Mouse (Mus musculus): ENCODE measurements around the gene Cnot10. TPM values are rescaled to one million over a fixed set of nuclear protein-coding genes. Genes with fewer than 3 reads are reported as not detected.
"Not testable (repeated sequence)": the region's sequence is repeated elsewhere in the genome, so short reads cannot be mapped to it uniquely, and the experiment has no call there.

The Cnot10 gene
- polyA plus RNA-seq, 1 experiment from 2014 or later = 54.7 TPM

GRCm38 (mm10) chr9:114671946-114672345 is 32.0 kb upstream of the Cnot10 start:
- Histone ChIP-seq H3K4me2 (no peak overlapping the region), H3K9me3 (no peaks in the 10 kb centered on the region), H3K27ac (no peak overlapping the region), H3K4me1 (replicated peaks) (peaks cover 9% of the 10 kb centered on the region), H3K36me3 (no peaks in the 10 kb centered on the region), H3K4me3 (no peak overlapping the region), H3K9ac (no peak overlapping the region), H3K27me3 (no peaks in the 10 kb centered on the region)
- ATAC-seq (ENCODE audit: low FRiP score) = no peak
- 33% methylated on average over 1 of the region's 1 CpGs for WGBS

- Histone ChIP-seq H3K4me3 (no peak overlapping the region), H3K4me1 (replicated peaks) (peaks cover 9% of the 10 kb centered on the region), H3K27ac (no peak overlapping the region), H3K9ac (no peak overlapping the region), H3K9me3 (no peaks in the 10 kb centered on the region), H3K36me3 (no peaks in the 10 kb centered on the region), H3K27me3 (no peaks in the 10 kb centered on the region), H3K4me2 (no peak overlapping the region)
- no peak for ATAC-seq (ENCODE audit: low FRiP score)
- 84% methylated on average over 5 of the region's 5 CpGs for whole genome bisulfite sequencing
Measured at GRCm38 (mm10) chr9:114669011-114669410, 29.0 kb upstream of the Cnot10 start.

GRCm38 (mm10) chr9:114668047-114668446 is 28.1 kb upstream of the Cnot10 start:
- Histone ChIP-seq H3K4me2 (no peak overlapping the region), H3K4me1 (replicated peaks) (peaks cover 2% of the 10 kb centered on the region; the same call in 1 of the 2 replicates), H3K27ac (no peak overlapping the region), H3K9me3 (no peaks in the 10 kb centered on the region), H3K36me3 (no peaks in the 10 kb centered on the region), H3K4me3 (no peak overlapping the region), H3K27me3 (no peaks in the 10 kb centered on the region), H3K9ac (no peak overlapping the region)
- no peak for ATAC-seq (ENCODE audit: low FRiP score)
- WGBS = 84% methylated on average over 4 of the region's 4 CpGs

GRCm38 (mm10) chr9:114666858-114667257 is 26.9 kb upstream of the Cnot10 start:
- Histone ChIP-seq H3K9me3 (no peaks in the 10 kb centered on the region), H3K9ac (no peak overlapping the region), H3K4me1 (replicated peaks) (0 out of 2 replicates have a peak, but pooled peaks cover 3% of the 10 kb centered on the region), H3K27ac (no peak overlapping the region), H3K4me3 (no peak overlapping the region), H3K27me3 (no peaks in the 10 kb centered on the region), H3K4me2 (no peak overlapping the region), H3K36me3 (no peaks in the 10 kb centered on the region)
- WGBS = 92% methylated on average over 10 of the region's 10 CpGs
- ATAC-seq (ENCODE audit: low FRiP score) = no peak

GRCm38 (mm10) chr9:114663782-114664181 is 23.8 kb upstream of the Cnot10 start:
- Histone ChIP-seq H3K27me3 (no peaks in the 10 kb centered on the region), H3K4me2 (no peak overlapping the region), H3K4me3 (no peak overlapping the region), H3K9ac (no peak overlapping the region), H3K4me1 (replicated peaks) (peaks cover 9% of the 10 kb centered on the region), H3K27ac (no peak overlapping the region), H3K36me3 (no peaks in the 10 kb centered on the region), H3K9me3 (no peaks in the 10 kb centered on the region)
- 86% methylated on average over 11 of the region's 11 CpGs for WGBS
- no peak for ATAC-seq (ENCODE audit: low FRiP score)

GRCm38 (mm10) chr9:114661991-114662390 is 22.0 kb upstream of the Cnot10 start:
- H3K4me1 ChIP-seq (replicated peaks) = peaks cover 9% of the 10 kb centered on the region
- H3K4me2 ChIP-seq = no peak overlapping the region
- H3K4me3 ChIP-seq = no peak overlapping the region
- H3K27ac ChIP-seq = no peak overlapping the region
- H3K9ac ChIP-seq = no peak overlapping the region
- no peaks in the 10 kb centered on the region for H3K27me3 ChIP-seq
- no peaks in the 10 kb centered on the region for H3K36me3 ChIP-seq
- no peaks in the 10 kb centered on the region for H3K9me3 ChIP-seq
- no peak for ATAC-seq (ENCODE audit: low FRiP score)
- 70% methylated on average over 7 of the region's 7 CpGs for WGBS

- no peak for ATAC-seq (ENCODE audit: low FRiP score)
- Histone ChIP-seq H3K27ac (0 out of 2 replicates have a peak overlapping the region, but pooled peaks have one; percentile 37), H3K9me3 (no peaks in the 10 kb centered on the region), H3K27me3 (no peaks in the 10 kb centered on the region), H3K4me2 (no peak overlapping the region), H3K4me3 (no peak overlapping the region), H3K4me1 (replicated peaks) (peaks cover 9% of the 10 kb centered on the region), H3K9ac (no peak overlapping the region), H3K36me3 (no peaks in the 10 kb centered on the region)
- 62% methylated on average over 6 of the region's 6 CpGs for WGBS
Measured at GRCm38 (mm10) chr9:114660983-114661382, 21.0 kb upstream of the Cnot10 start.

- H3K4me2 ChIP-seq = no peak overlapping the region
- ATAC-seq (ENCODE audit: low FRiP score) = no peak
- peaks cover 9% of the 10 kb centered on the region for H3K4me1 ChIP-seq (replicated peaks)
- H3K27ac ChIP-seq = peak overlapping the region; percentile 37
- WGBS = 62% methylated on average over 6 of the region's 6 CpGs
- H3K9ac ChIP-seq = no peak overlapping the region
- H3K36me3 ChIP-seq = no peaks in the 10 kb centered on the region
- no peaks in the 10 kb centered on the region for H3K9me3 ChIP-seq
- no peaks in the 10 kb centered on the region for H3K27me3 ChIP-seq
- no peak overlapping the region for H3K4me3 ChIP-seq
Measured at GRCm38 (mm10) chr9:114660506-114660905, 20.5 kb upstream of the Cnot10 start.

- Histone ChIP-seq H3K9me3 (no peaks in the 10 kb centered on the region), H3K4me3 (no peak overlapping the region), H3K36me3 (no peaks in the 10 kb centered on the region), H3K4me2 (no peak overlapping the region), H3K27me3 (0 out of 2 replicates have a peak, but pooled peaks cover 3% of the 10 kb centered on the region), H3K27ac (no peak overlapping the region), H3K4me1 (replicated peaks) (peaks cover 5% of the 10 kb centered on the region), H3K9ac (no peak overlapping the region)
- no peak for ATAC-seq (ENCODE audit: low FRiP score)
- 83% methylated on average over 3 of the region's 3 CpGs for WGBS
Measured at GRCm38 (mm10) chr9:114656701-114657100, 16.7 kb upstream of the Cnot10 start.

GRCm38 (mm10) chr9:114655356-114655755 is 15.4 kb upstream of the Cnot10 start:
- no peak for ATAC-seq (ENCODE audit: low FRiP score)
- no peak overlapping the region for H3K9ac ChIP-seq
- H3K27ac ChIP-seq = no peak overlapping the region
- H3K9me3 ChIP-seq = no peaks in the 10 kb centered on the region
- no peaks in the 10 kb centered on the region for H3K36me3 ChIP-seq
- no peaks in the 10 kb centered on the region; the same call in 1 of the 2 replicates for H3K4me1 ChIP-seq (replicated peaks)
- WGBS = 88% methylated on average over 4 of the region's 4 CpGs
- no peak overlapping the region for H3K4me3 ChIP-seq
- H3K27me3 ChIP-seq = 0 out of 2 replicates have a peak, but pooled peaks cover 7% of the 10 kb centered on the region
- no peak overlapping the region for H3K4me2 ChIP-seq

GRCm38 (mm10) chr9:114650938-114651634 is 11.1 kb upstream of the Cnot10 start:
- Histone ChIP-seq H3K36me3 (no peaks in the 10 kb centered on the region), H3K27me3 (0 out of 2 replicates have a peak, but pooled peaks cover 7% of the 10 kb centered on the region), H3K4me1 (replicated peaks) (no peaks in the 10 kb centered on the region), H3K9ac (no peak overlapping the region), H3K27ac (no peak overlapping the region), H3K4me3 (no peak overlapping the region), H3K4me2 (no peak overlapping the region), H3K9me3 (no peaks in the 10 kb centered on the region)
- 67% methylated on average over 21 of the region's 21 CpGs for WGBS
- no peak for ATAC-seq (ENCODE audit: low FRiP score)

GRCm38 (mm10) chr9:114649371-114649770 is 9.4 kb upstream of the Cnot10 start:
- ATAC-seq (ENCODE audit: low FRiP score) = no peak
- no peaks in the 10 kb centered on the region for H3K9me3 ChIP-seq
- no peaks in the 10 kb centered on the region for H3K4me1 ChIP-seq (replicated peaks)
- WGBS = 83% methylated on average over 5 of the region's 5 CpGs
- no peak overlapping the region for H3K4me3 ChIP-seq
- H3K27me3 ChIP-seq = peaks cover 19% of the 10 kb centered on the region
- no peaks in the 10 kb centered on the region for H3K36me3 ChIP-seq
- H3K27ac ChIP-seq = no peak overlapping the region
- no peak overlapping the region for H3K4me2 ChIP-seq
- no peak overlapping the region for H3K9ac ChIP-seq

- H3K9ac ChIP-seq; H3K4me1 ChIP-seq (replicated peaks); H3K9me3 ChIP-seq; H3K36me3 ChIP-seq; H3K27ac ChIP-seq; H3K4me2 ChIP-seq; ATAC-seq (ENCODE audit: low FRiP score); H3K4me3 ChIP-seq: not testable (repeated sequence)
- 49% methylated on average over 9 of the region's 9 CpGs for WGBS
- peaks cover 28% of the 10 kb centered on the region for H3K27me3 ChIP-seq
Measured at GRCm38 (mm10) chr9:114648472-114648871, 8.5 kb upstream of the Cnot10 start.
